Mouse (Mus musculus) ES-E14 (cell line): ENCODE measurements around the gene Ltk.

Source experiments
- CHD2 ChIP-seq: IDR thresholded peaks from 2 replicates; pipeline ENCODE4 v1.6.1; 2014; ENCODE audit warnings: mild to moderate bottlenecking, low read depth, low read length, inconsistent platforms
- ZNF384 ChIP-seq: IDR thresholded peaks from 2 replicates; pipeline ENCODE4 v1.6.1; 2012; ENCODE audit warnings: low read depth, low read length, inconsistent platforms

GRCm38 (mm10) chr2:119808438-119808837, 48.2 kb upstream of the Ltk start:
- no peak for TF ChIP-seq CHD2
- no peak for TF ChIP-seq ZNF384
